Mouse (Mus musculus): ENCODE measurements around the gene Gm21188. TPM values are rescaled to one million over a fixed set of nuclear protein-coding genes. Genes with fewer than 3 reads are reported as not detected.
"Not testable (repeated sequence)": the region's sequence is repeated elsewhere in the genome, so short reads cannot be mapped to it uniquely, and the experiment has no call there.

Gm21188 gene
- total RNA-seq (2021), result under 1 TPM; 0.19 to 0.33 TPM
- long read RNA-seq, experiment 1, result 0 reads
- long read RNA-seq, experiment 2, result 0 reads

GRCm38 (mm10) chr13:120052085-120052484, at the start of gene Gm21188:
Gene Gm21188 (minus strand): TSS chr13:120052194.
- DNase-seq (ENCODE audit: low spot score in 2 of 2), result not testable (repeated sequence)

- DNase-seq (ENCODE audit: low spot score in 2 of 2), result not testable (repeated sequence)
Measured at GRCm38 (mm10) chr13:120099327-120099726, 47.3 kb upstream of the Gm21188 start.

DNA sequence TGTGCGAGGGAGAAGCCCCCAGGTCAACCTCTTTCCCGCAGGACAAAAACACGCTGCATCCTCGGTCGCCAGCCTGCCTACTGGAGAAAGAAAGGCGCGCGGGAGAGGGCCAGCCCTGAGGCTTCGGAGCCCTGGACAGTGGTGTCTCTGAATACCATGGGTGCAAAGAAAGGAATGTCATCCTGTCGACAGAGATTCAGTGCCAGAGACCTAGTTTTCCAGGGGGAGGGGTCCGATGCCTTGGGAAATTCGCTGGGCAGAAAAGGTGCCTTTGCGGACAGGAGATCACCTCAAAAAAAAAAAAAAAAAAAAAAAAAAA, 44.9 kb upstream of the Gm21188 start:
- DNase-seq (ENCODE audit: low spot score in 2 of 2), result not testable (repeated sequence)

DNA sequence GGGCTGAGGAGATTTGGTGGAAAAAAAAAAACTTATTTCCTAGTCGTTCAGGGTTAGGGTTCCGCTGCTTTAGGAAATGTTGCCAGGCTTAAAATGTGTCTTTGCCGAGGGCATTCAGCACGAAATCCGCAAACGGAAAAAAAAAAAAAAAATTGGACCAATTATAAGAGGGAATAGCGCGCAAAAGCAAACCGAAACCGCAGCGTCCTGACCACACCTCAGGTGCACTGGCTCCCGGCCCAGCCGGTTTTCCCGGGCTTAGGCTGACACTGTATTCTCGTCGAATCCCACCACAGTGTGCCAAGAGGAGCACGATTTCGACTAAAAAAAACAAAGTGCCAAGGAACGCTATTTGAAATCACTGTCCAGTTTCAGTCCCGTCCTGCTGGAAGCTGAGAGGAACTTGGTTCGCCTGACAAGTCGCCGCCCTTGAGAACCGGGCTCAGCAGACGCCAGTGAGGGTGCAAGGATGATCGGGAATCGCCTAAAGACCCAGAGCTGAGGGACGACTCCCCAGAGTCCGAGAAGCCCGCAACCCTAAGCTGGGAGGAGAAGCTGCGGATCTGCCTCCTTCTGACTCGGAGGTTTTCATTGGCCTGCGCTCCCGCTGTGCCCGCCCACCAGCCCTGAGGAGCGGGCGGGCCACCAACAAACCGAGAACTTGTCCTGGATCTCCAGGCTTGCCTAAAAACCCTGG, 44.4 kb upstream of the Gm21188 start:
- DNase-seq (ENCODE audit: low spot score in 2 of 2), result not testable (repeated sequence)

GRCm38 (mm10) chr13:120092950-120093349, 41.0 kb upstream of the Gm21188 start:
- DNase-seq (ENCODE audit: low spot score in 2 of 2), result not testable (repeated sequence)

DNA sequence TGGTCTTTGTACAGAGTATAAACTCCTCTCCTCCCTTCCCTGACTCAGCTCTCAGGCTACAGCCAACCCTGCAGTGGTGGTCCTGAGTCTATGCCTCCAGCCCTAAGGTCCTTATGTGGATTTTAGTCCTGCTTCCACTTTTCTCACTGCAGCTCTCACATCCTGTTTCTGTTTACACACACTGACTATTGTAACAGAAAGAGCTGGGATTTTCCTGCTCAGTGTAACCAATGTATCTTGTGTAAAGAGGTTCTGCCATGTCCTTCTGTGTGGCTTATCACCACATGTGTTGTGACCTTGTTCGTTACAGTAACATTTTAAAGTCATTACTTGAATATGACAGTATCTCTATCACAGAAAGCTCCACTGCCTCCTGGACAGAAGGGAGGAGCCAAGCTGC, 27.6 kb upstream of the Gm21188 start:
- not testable (repeated sequence) for DNase-seq (ENCODE audit: low spot score in 2 of 2)

DNA sequence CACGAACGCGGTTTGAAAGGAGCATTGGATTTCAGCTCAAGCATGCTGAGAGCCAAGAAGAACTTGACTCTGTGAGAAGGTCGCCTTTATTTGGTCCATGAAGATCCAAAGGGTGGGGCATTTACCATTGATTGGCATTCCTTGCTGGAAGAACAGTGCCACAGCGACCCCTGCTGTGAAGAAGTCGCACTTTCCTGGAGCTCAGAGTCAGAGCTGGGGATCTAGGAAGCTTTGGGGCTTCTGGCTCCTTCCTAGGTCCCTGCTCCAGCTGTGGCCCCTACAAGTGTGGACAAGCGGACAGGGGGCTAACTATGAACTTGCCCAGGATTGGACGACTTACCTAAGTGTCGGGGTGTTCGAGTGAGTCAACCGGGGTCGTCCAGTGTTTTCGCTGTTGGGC, 18.9 kb upstream of the Gm21188 start:
- not testable (repeated sequence) for DNase-seq (ENCODE audit: low spot score in 2 of 2)

- not testable (repeated sequence) for DNase-seq (ENCODE audit: low spot score in 2 of 2)
Measured at GRCm38 (mm10) chr13:120070012-120070598, 18.1 kb upstream of the Gm21188 start.

DNA sequence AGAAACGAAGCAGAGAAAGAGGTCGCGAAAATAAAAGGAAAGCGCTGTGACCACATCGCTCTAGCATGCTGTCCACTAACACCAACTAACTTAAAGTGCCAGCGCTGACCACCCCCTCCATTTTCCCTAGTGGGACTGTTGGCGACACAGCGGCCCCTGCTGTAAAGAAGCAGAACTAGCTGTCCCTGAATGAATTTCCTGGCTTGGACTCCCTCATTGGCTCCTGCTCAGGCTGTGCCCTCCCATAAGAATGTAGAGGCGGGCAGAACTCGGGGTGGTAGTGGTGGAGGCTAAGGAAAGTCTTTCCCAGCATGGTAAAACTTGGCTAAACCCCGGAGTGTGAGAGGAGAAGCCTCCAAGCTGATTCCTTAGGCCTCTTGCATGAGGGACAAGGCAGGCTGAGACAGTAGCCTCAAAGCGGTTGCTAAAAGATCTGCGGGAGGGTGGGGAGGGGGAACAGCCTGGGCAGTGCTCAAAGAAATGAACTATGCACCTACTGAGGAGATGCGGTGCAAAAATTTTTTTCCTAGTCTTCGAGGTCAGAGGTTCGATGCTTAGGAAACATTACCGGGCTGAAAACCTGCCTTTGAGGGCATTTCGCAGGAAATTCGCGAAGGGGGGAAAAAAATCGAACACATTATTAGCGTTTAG, 11.6 kb upstream of the Gm21188 start:
- not testable (repeated sequence) for DNase-seq (ENCODE audit: low spot score in 2 of 2)

DNA sequence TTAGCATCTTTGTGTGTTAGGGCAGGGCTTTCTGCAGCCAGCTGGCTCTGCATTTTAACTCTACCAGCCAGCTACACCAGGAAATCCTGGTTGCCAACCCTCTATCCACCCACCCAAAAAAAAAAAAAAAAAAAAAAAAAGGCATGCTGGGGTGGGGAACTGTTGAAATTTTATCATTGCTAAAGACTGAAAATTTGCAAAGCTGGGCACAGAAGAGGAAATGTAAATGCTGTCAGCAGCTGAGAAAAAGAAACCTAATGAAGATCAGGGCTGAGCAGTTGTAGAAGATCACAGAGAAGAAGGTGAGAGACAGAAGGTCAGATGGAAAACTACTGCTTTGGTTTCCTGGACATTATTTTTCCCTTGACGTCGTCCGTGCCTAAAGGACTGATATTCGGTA, 10.9 kb upstream of the Gm21188 start:
- not testable (repeated sequence) for DNase-seq (ENCODE audit: low spot score in 2 of 2)

- not testable (repeated sequence) for DNase-seq (ENCODE audit: low spot score in 2 of 2)
Measured at GRCm38 (mm10) chr13:120048608-120049007, 3.4 kb downstream of the Gm21188 start.

GRCm38 (mm10) chr13:120048186-120048585, 3.8 kb downstream of the Gm21188 start:
- DNase-seq (ENCODE audit: low spot score in 2 of 2), result not testable (repeated sequence)

DNA sequence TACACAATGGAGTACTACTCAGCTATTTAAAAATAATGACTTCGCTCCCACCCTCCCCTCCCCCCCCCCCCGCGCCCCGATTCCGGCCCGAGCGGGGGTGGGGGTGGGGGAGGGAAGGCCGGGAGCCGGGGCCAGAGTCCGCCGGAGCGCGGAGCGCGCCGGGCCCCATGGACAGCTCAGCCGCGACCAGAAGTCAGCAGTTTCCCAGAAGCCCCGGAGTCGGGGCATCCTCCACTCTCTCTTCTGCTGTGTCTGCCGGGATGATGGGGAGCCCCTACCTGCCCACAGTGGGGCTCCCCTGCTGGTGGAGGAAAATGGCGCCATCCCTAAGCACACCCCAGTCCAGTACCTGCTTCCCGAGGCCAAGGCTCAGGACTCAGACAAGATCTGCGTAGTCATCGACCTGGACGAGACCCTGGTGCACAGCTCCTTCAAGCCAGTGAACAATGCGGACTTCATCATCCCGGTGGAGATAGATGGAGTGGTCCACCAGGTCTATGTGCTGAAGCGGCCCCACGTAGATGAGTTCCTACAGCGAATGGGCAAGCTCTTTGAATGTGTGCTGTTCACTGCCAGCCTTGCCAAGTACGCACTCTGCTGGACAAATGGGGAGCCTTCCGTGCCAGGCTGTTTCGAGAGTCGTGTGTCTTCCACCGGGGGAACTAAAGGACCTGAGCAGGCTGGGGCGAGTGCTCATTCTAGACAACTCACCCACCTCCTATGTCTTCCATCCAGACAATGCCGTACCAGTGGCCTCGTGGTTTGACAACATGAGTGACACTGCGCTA, 5.4 kb downstream of the Gm21188 start:
- DNase-seq (ENCODE audit: low spot score in 2 of 2), result not testable (repeated sequence)

DNA sequence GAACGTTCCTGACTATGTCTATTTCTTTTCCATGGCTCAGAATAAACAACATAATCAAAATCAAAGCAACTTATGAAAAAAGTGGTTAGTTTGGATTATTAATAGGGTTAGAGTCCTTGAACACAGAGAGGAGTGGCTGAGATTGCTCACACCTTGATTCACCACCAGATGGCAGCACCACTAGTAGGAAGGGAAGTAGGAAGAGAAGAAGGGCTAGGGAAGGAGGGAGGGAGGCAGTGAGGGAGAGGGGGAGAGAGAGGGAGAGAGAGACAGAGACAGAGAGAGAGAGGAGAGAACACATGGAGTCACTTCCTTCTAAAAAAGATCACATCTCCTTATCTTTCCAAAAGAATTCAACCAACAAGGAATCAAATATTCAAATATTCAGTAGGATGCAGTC, 10.8 kb downstream of the Gm21188 start:
- peak in 1 of 2 experiments; percentile 53 for DNase-seq (ENCODE audit: low spot score in 2 of 2)

DNA sequence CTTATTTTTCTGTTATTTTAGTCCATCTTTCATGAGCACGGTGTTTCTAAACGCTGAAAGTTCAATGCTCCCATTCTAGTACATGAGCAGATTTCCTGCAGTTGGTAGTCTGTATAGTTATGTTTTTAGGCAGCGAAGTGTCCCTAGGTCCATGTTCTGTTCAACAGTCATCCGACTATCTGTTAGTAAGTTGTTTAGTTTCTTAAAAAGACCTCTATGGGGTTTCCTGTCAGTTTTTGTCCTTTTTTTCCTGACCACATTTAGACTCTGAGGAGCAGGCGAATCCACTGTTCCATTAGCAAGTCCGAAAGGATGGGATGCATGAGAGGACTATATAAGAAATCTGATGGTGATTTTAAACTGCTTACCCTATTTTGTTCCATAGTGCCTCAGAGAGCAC, 14.1 kb downstream of the Gm21188 start:
- not testable (repeated sequence) for DNase-seq (ENCODE audit: low spot score in 2 of 2)

DNA sequence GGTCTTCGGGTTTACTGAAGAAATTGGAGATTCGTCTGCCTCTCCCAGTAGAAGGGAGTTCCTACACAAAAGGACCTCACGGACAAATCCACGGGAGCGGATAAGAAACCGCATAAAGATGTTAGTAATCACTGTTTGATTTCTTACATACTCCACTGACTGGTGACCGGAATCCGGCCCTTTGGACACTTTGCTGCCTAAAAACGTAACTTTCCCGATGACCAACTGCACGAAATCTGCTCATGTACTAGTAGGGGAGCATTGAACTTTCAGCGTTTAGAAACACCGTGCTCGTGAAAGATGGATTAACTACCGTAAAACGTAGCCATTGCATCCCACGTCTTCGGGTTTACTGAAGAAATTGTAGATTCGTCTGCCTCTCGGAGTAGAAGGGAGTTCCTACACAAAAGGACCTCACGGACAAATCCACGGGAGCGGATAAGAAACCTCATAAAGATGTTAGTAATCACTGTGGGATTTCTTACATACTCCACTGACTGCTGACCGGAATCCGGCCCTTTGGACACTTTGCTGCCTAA, 15.3 kb downstream of the Gm21188 start:
- not testable (repeated sequence) for DNase-seq (ENCODE audit: low spot score in 2 of 2)

GRCm38 (mm10) chr13:120035151-120035550, 16.8 kb downstream of the Gm21188 start:
- not testable (repeated sequence) for DNase-seq (ENCODE audit: low spot score in 2 of 2)

- not testable (repeated sequence) for DNase-seq (ENCODE audit: low spot score in 2 of 2)
Measured at GRCm38 (mm10) chr13:120034637-120035036, 17.4 kb downstream of the Gm21188 start.

DNA sequence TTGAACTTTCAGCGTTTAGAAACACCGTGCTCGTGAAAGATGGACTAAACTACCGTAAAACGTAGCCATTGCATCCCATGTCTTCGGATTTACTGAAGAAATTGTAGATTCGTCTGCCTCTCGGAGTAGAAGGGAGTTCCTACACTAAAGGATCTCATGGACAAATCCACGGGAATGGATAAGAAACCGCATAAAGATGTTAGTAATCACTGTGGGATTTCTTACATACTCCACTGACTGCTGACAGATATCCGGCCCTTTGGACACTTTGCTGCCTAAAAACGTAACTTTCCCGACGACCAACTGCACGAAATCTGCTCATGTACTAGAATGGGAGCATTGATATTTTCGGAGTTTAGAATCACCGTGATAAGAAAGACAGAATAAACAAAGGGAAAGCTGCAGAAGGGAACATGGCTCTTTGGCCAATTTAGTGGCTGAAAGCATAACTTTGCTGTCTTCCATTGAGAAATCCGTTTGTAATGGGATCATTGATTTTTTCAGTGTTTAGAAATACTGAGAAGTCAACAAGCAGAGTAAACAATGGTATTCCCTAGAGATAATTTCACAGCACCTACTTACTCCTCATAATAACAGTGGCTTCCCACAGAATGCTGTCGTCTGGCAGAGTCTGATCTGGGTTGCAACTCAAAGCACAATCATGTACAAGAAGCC, 18.3 kb downstream of the Gm21188 start:
- DNase-seq (ENCODE audit: low spot score in 2 of 2), result peak; percentile 30 to 44

GRCm38 (mm10) chr13:120031676-120032075, 20.3 kb downstream of the Gm21188 start:
- DNase-seq (ENCODE audit: low spot score in 2 of 2), result not testable (repeated sequence)
